Comparison of ENCODE assay signal across 19 mouse cellular contexts in the genomic region with DNA sequence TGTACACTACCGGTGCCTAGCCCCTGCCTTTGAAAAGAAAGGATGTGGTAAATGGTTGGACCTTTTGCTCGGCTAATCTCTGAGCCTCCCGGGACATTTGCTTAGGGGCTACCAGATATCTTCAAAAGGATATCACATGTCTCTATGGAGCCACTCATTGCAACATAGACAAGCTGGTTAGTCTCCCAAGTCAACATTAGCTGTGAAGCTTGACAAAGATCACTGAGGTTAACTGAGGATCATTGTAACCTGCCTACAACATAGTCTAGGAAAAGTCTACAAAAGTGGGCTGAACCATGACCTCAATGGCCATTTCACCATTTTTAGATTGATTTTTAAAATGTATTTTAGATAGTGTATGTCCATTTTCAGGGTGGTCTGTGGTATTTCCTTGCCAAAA.
"Had no signal": no experiment of that assay in that cellular context is flagged by ENCODE, and none has a peak within 500 bp of the region (broad histone marks: within the 10 kb centered on the region; RNA-seq: fewer than 3 reads in every experiment).

No protein-coding gene starts in this region.

- H3K36me3 ChIP-seq: midbrain, embryonic 12.5 days; neural tube, embryonic 15.5 days had no signal

- DNase-seq: lung, embryonic 14.5 days; lung, postnatal 10 days; lung, postnatal 4 days; midbrain, embryonic 14.5 days; retina, postnatal 1 day; right cerebral cortex, adult 18-20 months; right cerebral cortex, postnatal 25 days; right cerebral cortex, postnatal 4 days; spleen, adult 18-20 months; thymus, adult 18-20 months; thymus, postnatal 14 days; thymus, postnatal 36 days had no signal

- H3K9ac ChIP-seq: liver, embryonic 14.5 days; lung, embryonic 14.5 days; midbrain, embryonic 12.5 days; neural tube, embryonic 13.5 days; neural tube, embryonic 15.5 days had no signal

- H3K4me3 ChIP-seq: midbrain, embryonic 10.5 days; midbrain, embryonic 12.5 days; myocyte; neural tube, embryonic 13.5 days; neural tube, embryonic 15.5 days had no signal

- ATAC-seq: midbrain, embryonic 16.5 days had no signal

- H3K27me3 ChIP-seq: neural tube, embryonic 13.5 days; neural tube, embryonic 15.5 days had no signal

- H3K27ac ChIP-seq: liver, embryonic 14.5 days; midbrain, embryonic 10.5 days; midbrain, embryonic 12.5 days; neural tube, embryonic 13.5 days; neural tube, embryonic 15.5 days had no signal

- H3K4me2 ChIP-seq: lung, embryonic 14.5 days; midbrain, embryonic 12.5 days; neural tube, embryonic 13.5 days; neural tube, embryonic 15.5 days had no signal

- H3K9me3 ChIP-seq: midbrain, embryonic 10.5 days; midbrain, embryonic 12.5 days; neural tube, embryonic 13.5 days; neural tube, embryonic 15.5 days had no signal
